Mouse (Mus musculus) heart, adult 2 months (tissue): ENCODE results near the gene Tm4sf4.

Source experiments
- CTCF ChIP-seq: fragments of 200-600 bp; IDR thresholded peaks from 2 replicates; pipeline ENCODE4 v1.8.1; 2022; ENCODE audit warnings: antibody characterized with exemption, mild to moderate bottlenecking, moderate library complexity
- EP300 ChIP-seq: fragments of 200-500 bp; IDR thresholded peaks from 2 replicates; pipeline ENCODE4 v1.6.1; 2011; ENCODE audit warnings: low read depth, low read length, control low read depth; ENCODE audit not compliant: insufficient read depth
- POLR2A ChIP-seq: fragments of 200-500 bp; IDR thresholded peaks from 2 replicates; pipeline ENCODE4 v1.6.1; 2011; ENCODE audit warnings: mild to moderate bottlenecking, low read depth, low read length, control low read depth; ENCODE audit not compliant: insufficient read depth

- TF ChIP-seq POLR2A (no peak), CTCF (peak; percentile 89), EP300 (peak; percentile 11; the same call in 1 of the 2 replicates)
Observed at GRCm38 (mm10) chr3:57448445-57448844, 23.3 kb downstream of the Tm4sf4 start.
